Mouse (Mus musculus) CH12.LX (cell line): ENCODE data around the gene Zfp62. TPM values are rescaled to one million over a fixed set of nuclear protein-coding genes. Genes with fewer than 3 reads are reported as not detected.

ENCODE experiments used
- DNase-seq: peaks from one replicate; pipeline ENCODE4 v3.0.0-alpha.2; 2013; ENCODE audit errors: extremely low read depth
- H3K27ac ChIP-seq: 2 replicates; pipeline ENCODE4 v1.5.1; 2012; ENCODE audit warnings: low read depth, mild to moderate bottlenecking, control low read depth, moderate library complexity; ENCODE audit not compliant: insufficient read depth
- H3K27me3 ChIP-seq: replicated peaks from 2 replicates; pipeline ENCODE3; 2012; ENCODE audit warnings: inconsistent platforms
- H3K36me3 ChIP-seq, 2 experiments: replicated peaks in 1 of 2; 2 replicates each; pipeline versions ENCODE3 to v1.6.1; 2012; ENCODE audit warnings: inconsistent platforms in 1 of 2, low read length in 1 of 2, mild to moderate bottlenecking in 1 of 2, mixed read lengths in 1 of 2, moderate library complexity in 1 of 2; ENCODE audit not compliant: control insufficient read depth in 1 of 2, insufficient read depth in 1 of 2
- H3K4me1 ChIP-seq, 2 experiments: 2 replicates each; pipeline ENCODE4 v1.6.1; 2012; ENCODE audit warnings: inconsistent platforms in 1 of 2, moderate library complexity in 1 of 2; ENCODE audit not compliant: insufficient read depth in 2 of 2, control insufficient read depth in 1 of 2
- H3K4me2 ChIP-seq: 2 replicates; pipeline ENCODE4 v1.6.1; 2012; ENCODE audit warnings: low read depth, mild to moderate bottlenecking, control low read depth; ENCODE audit not compliant: poor library complexity, insufficient read depth, severe bottlenecking
- H3K4me3 ChIP-seq, 3 experiments: fragments of 150-350 bp in 1 of 3; sonication (generic) in 1 of 3; replicated peaks in 1 of 3; 2 replicates each; pipeline versions ENCODE3 to v1.5.1; 2011 to 2012; ENCODE audit warnings: low read depth in 2 of 3, low read length in 2 of 3, mild to moderate bottlenecking in 2 of 3, moderate library complexity in 2 of 3, control low read depth in 1 of 3, improper control_type of control experiment in 1 of 3, inconsistent platforms in 1 of 3, mixed read lengths in 1 of 3; ENCODE audit not compliant: poor library complexity in 1 of 3
- H3K79me2 ChIP-seq: replicated peaks from 2 replicates; pipeline ENCODE4 v1.6.1; 2012; ENCODE audit warnings: mild to moderate bottlenecking, moderate library complexity; ENCODE audit not compliant: control insufficient read depth, poor library complexity, insufficient read depth, severe bottlenecking; ENCODE audit errors: extremely low read depth
- H3K9ac ChIP-seq: 2 replicates; pipeline ENCODE4 v1.6.1; 2012; ENCODE audit warnings: low read depth, mild to moderate bottlenecking, control low read depth, moderate library complexity; ENCODE audit not compliant: insufficient read depth
- H3K9me3 ChIP-seq: replicated peaks from 2 replicates; pipeline ENCODE3; 2012; ENCODE audit warnings: low read length, inconsistent platforms, mixed read lengths
- BHLHE40 ChIP-seq: IDR thresholded peaks from 2 replicates; pipeline ENCODE4 v1.6.1; 2011; ENCODE audit warnings: mild to moderate bottlenecking, low read depth, low read length, improper control_type of control experiment
- CHD1 ChIP-seq: IDR thresholded peaks from 2 replicates; pipeline ENCODE4 v1.6.1; 2012; ENCODE audit warnings: low read depth, low read length, improper control_type of control experiment, inconsistent platforms
- CHD2 ChIP-seq: IDR thresholded peaks from 2 replicates; pipeline ENCODE4 v1.6.1; 2011; ENCODE audit warnings: low read length, improper control_type of control experiment
- CTCF ChIP-seq, 2 experiments: IDR thresholded peaks in 1 of 2; conservative IDR thresholded peaks in 1 of 2; 2 replicates each; pipeline ENCODE4 v1.5.1; 2011 to 2012; ENCODE audit warnings: low read depth in 2 of 2, low read length in 2 of 2, improper control_type of control experiment in 1 of 2, inconsistent platforms in 1 of 2, mild to moderate bottlenecking in 1 of 2, moderate library complexity in 1 of 2
- E2F4 ChIP-seq: IDR thresholded peaks from 2 replicates; pipeline ENCODE4 v1.6.1; 2011; ENCODE audit warnings: low read depth, low read length, improper control_type of control experiment; ENCODE audit not compliant: insufficient replicate concordance
- ELF1 ChIP-seq: IDR thresholded peaks from 2 replicates; pipeline ENCODE4 v1.6.1; 2014; ENCODE audit warnings: low read depth, mild to moderate bottlenecking, inconsistent platforms, low read length, improper control_type of control experiment
- EP300 ChIP-seq: IDR thresholded peaks from 2 replicates; pipeline ENCODE4 v1.6.1; 2011; ENCODE audit warnings: low read length, improper control_type of control experiment
- ETS1 ChIP-seq: conservative IDR thresholded peaks from 2 replicates; pipeline ENCODE4 v1.6.1; 2012; ENCODE audit warnings: low read depth, mild to moderate bottlenecking, inconsistent platforms, low read length, improper control_type of control experiment, moderate library complexity
- GABPA ChIP-seq: IDR thresholded peaks from 2 replicates; pipeline ENCODE4 v1.6.1; 2012; ENCODE audit warnings: low read depth, low read length, improper control_type of control experiment, inconsistent platforms; ENCODE audit not compliant: insufficient replicate concordance
- HCFC1 ChIP-seq: IDR thresholded peaks from 2 replicates; pipeline ENCODE4 v1.6.1; 2012; ENCODE audit warnings: low read depth, mild to moderate bottlenecking, inconsistent platforms, low read length, improper control_type of control experiment
- IRF4 ChIP-seq: IDR thresholded peaks from 2 replicates; pipeline ENCODE4 v1.6.1; 2014; ENCODE audit warnings: low read depth, mild to moderate bottlenecking, inconsistent platforms, low read length, improper control_type of control experiment
- JUN ChIP-seq: IDR thresholded peaks from 2 replicates; pipeline ENCODE4 v1.6.1; 2011; ENCODE audit warnings: low read depth, mild to moderate bottlenecking, low read length, improper control_type of control experiment, moderate library complexity; ENCODE audit not compliant: insufficient read depth
- JUND ChIP-seq: conservative IDR thresholded peaks from 2 replicates; pipeline ENCODE4 v1.6.1; 2011; ENCODE audit warnings: low read depth, low read length, improper control_type of control experiment
- KAT2A ChIP-seq: IDR thresholded peaks from 2 replicates; pipeline ENCODE4 v1.6.1; 2012; ENCODE audit warnings: low read length, improper control_type of control experiment, inconsistent platforms; ENCODE audit not compliant: insufficient replicate concordance
- MAFK ChIP-seq: IDR thresholded peaks from 2 replicates; pipeline ENCODE4 v1.6.1; 2011; ENCODE audit warnings: low read length, improper control_type of control experiment; ENCODE audit not compliant: insufficient replicate concordance
- MAX ChIP-seq: IDR thresholded peaks from 2 replicates; pipeline ENCODE4 v1.6.1; 2011; ENCODE audit warnings: low read length, improper control_type of control experiment
- MAZ ChIP-seq: IDR thresholded peaks from 2 replicates; pipeline ENCODE4 v1.6.1; 2012; ENCODE audit warnings: low read depth, mild to moderate bottlenecking, inconsistent platforms, low read length, improper control_type of control experiment, moderate library complexity
- MEF2A ChIP-seq: IDR thresholded peaks from 2 replicates; pipeline ENCODE4 v1.6.1; 2014; ENCODE audit warnings: low read depth, mild to moderate bottlenecking, inconsistent platforms, low read length, improper control_type of control experiment, borderline replicate concordance
- MXI1 ChIP-seq: IDR thresholded peaks from 2 replicates; pipeline ENCODE4 v1.6.1; 2011; ENCODE audit warnings: mild to moderate bottlenecking, low read depth, low read length, improper control_type of control experiment
- MYC ChIP-seq: IDR thresholded peaks from 2 replicates; pipeline ENCODE4 v1.6.1; 2011; ENCODE audit warnings: low read depth, mild to moderate bottlenecking, improper control_type of control experiment, low read length
- NELFE ChIP-seq: IDR thresholded peaks from 2 replicates; pipeline ENCODE4 v1.6.1; 2011; ENCODE audit warnings: low read depth, low read length, improper control_type of control experiment
- NRF1 ChIP-seq: IDR thresholded peaks from 2 replicates; pipeline ENCODE4 v1.6.1; 2014; ENCODE audit warnings: low read depth, mild to moderate bottlenecking, inconsistent platforms, low read length, improper control_type of control experiment, moderate library complexity
- PAX5 ChIP-seq: IDR thresholded peaks from 2 replicates; pipeline ENCODE4 v1.6.1; 2012; ENCODE audit warnings: low read length, inconsistent platforms, mixed read lengths
- POLR2A ChIP-seq: IDR thresholded peaks from 2 replicates; pipeline ENCODE4 v1.6.1; 2011; ENCODE audit warnings: low read depth, mild to moderate bottlenecking, improper control_type of control experiment, low read length
- POLR2AphosphoS2 ChIP-seq: IDR thresholded peaks from 2 replicates; pipeline ENCODE4 v1.6.1; 2011; ENCODE audit warnings: low read depth, low read length, improper control_type of control experiment
- RAD21 ChIP-seq: IDR thresholded peaks from 2 replicates; pipeline ENCODE4 v1.6.1; 2011; ENCODE audit warnings: low read depth, mild to moderate bottlenecking, low read length, improper control_type of control experiment, moderate library complexity
- RCOR1 ChIP-seq: conservative IDR thresholded peaks from 2 replicates; pipeline ENCODE4 v1.6.1; 2012; ENCODE audit warnings: low read depth, mild to moderate bottlenecking, inconsistent platforms, low read length, improper control_type of control experiment
- SIN3A ChIP-seq: IDR thresholded peaks from 2 replicates; pipeline ENCODE4 v1.6.1; 2012; ENCODE audit warnings: low read length, improper control_type of control experiment, inconsistent platforms
- SMC3 ChIP-seq: IDR thresholded peaks from 2 replicates; pipeline ENCODE4 v1.6.1; 2011; ENCODE audit warnings: low read depth, low read length, improper control_type of control experiment
- TBP ChIP-seq: conservative IDR thresholded peaks from 2 replicates; pipeline ENCODE4 v1.6.1; 2011; ENCODE audit warnings: low read depth, low read length, improper control_type of control experiment
- TCF12 ChIP-seq: IDR thresholded peaks from 2 replicates; pipeline ENCODE4 v1.6.1; 2014; ENCODE audit warnings: low read depth, mild to moderate bottlenecking, inconsistent platforms, low read length, improper control_type of control experiment
- UBTF ChIP-seq: IDR thresholded peaks from 2 replicates; pipeline ENCODE4 v1.6.1; 2012; ENCODE audit warnings: low read depth, mild to moderate bottlenecking, inconsistent platforms, low read length, improper control_type of control experiment, moderate library complexity
- USF1 ChIP-seq: IDR thresholded peaks from 2 replicates; pipeline ENCODE4 v1.6.1; 2014; ENCODE audit warnings: low read depth, mild to moderate bottlenecking, inconsistent platforms, low read length, improper control_type of control experiment
- USF2 ChIP-seq: conservative IDR thresholded peaks from 2 replicates; pipeline ENCODE4 v1.6.1; 2011; ENCODE audit warnings: low read depth, low read length, improper control_type of control experiment
- ZC3H11A ChIP-seq: IDR thresholded peaks from 2 replicates; pipeline ENCODE4 v1.6.1; 2012; ENCODE audit warnings: low read depth, mild to moderate bottlenecking, inconsistent platforms, low read length, improper control_type of control experiment
- ZKSCAN1 ChIP-seq: IDR thresholded peaks from 2 replicates; pipeline ENCODE4 v1.6.1; 2012; ENCODE audit warnings: low read depth, inconsistent platforms, low read length, improper control_type of control experiment, borderline replicate concordance
- ZMIZ1 ChIP-seq: IDR thresholded peaks from 2 replicates; pipeline ENCODE4 v1.6.1; 2012; ENCODE audit warnings: low read depth, mild to moderate bottlenecking, inconsistent platforms, low read length, improper control_type of control experiment
- ZNF384 ChIP-seq: IDR thresholded peaks from 2 replicates; pipeline ENCODE4 v1.6.1; 2012; ENCODE audit warnings: low read depth, low read length, improper control_type of control experiment, inconsistent platforms
- dilution Hi-C: fragments of 300-500 bp; cut with MboI; formaldehyde crosslinking; loops from 2 replicates; pipeline ENCODE4 v1.14.3; 2020; ENCODE audit warnings: low sequenced_read_pairs; ENCODE audit not compliant: extremely low pct_unique_long_range_greater_than_20kb, extremely low pct_ligation_motif_present
- in situ Hi-C: fragments of 300-500 bp; cut with MboI; formaldehyde crosslinking; loops from 3 replicates; pipeline ENCODE4 v1.14.3; 2019; ENCODE audit warnings: low sequenced_read_pairs, low pct_ligation_motif_present, low pct_unique_long_range_greater_than_20kb, mixed read lengths
- polyA plus RNA-seq: library from polyadenylated mRNA; unstranded; fragments of >175 nt; gene quantifications from 2 replicates; pipeline ENCODE4 v1.2.1, GENCODE M21; 2012; ENCODE audit warnings: low read depth; ENCODE audit not compliant: insufficient read length
- total RNA-seq, 2 experiments: library from RNA; depleted of rRNA; stranded (reverse); fragments of 300-350 nt in 1 of 2; fragments of >200 nt in 1 of 2; gene quantifications; 2 replicates each; pipeline ENCODE4 v1.2.3; 2012 to 2014

Gene Zfp62
- total and polyA plus RNA-seq, 3 experiments = 22.6 to 38.7 (median 25.3) TPM

- peak overlapping the region; percentile 5; the same call in 1 of the 2 replicates for H3K27ac ChIP-seq
- in situ Hi-C loops (loop anchor here (25.0 kb wide), 1 partner anchor 139 kb away; the partner anchor contains the start of gene Olfr1396), dilution Hi-C loops (no loop called here)
- no peak for TF ChIP-seq BHLHE40
- TF ChIP-seq UBTF = no peak
- no peak for TF ChIP-seq MAFK
- no peak for TF ChIP-seq POLR2A
- no peak for TF ChIP-seq RAD21
- TF ChIP-seq GABPA = no peak
- no peak for TF ChIP-seq CHD2
- TF ChIP-seq MAZ = 0 out of 2 replicates have a peak, but pooled peaks have one; percentile 46
- TF ChIP-seq JUN = no peak
- TF ChIP-seq NELFE = no peak
- TF ChIP-seq KAT2A = 0 out of 2 replicates have a peak, but pooled peaks have one; percentile 30
- TF ChIP-seq NRF1 = no peak
- peak; percentile 45; the same call in 1 of the 2 replicates for TF ChIP-seq ZMIZ1
- TF ChIP-seq MXI1 = peak; percentile 51; the same call in 1 of the 2 replicates
- no peak for TF ChIP-seq PAX5
- TF ChIP-seq MYC = no peak
- TF ChIP-seq IRF4 = no peak
- no peak for TF ChIP-seq HCFC1
- no peak for TF ChIP-seq USF2
- TF ChIP-seq ZKSCAN1 = no peak
- TF ChIP-seq RCOR1 = 0 out of 2 replicates have a peak, but pooled peaks have one; percentile 42
- TF ChIP-seq MAX = 0 out of 2 replicates have a peak, but pooled peaks have one; percentile 27
- TF ChIP-seq ETS1 = no peak
- no peak for TF ChIP-seq SMC3
- TF ChIP-seq TBP = no peak
- TF ChIP-seq SIN3A = 0 out of 2 replicates have a peak, but pooled peaks have one; percentile 43
- TF ChIP-seq ELF1 = no peak
- TF ChIP-seq USF1 = no peak
- no peak for TF ChIP-seq CTCF (conservative IDR thresholded peaks at IDR 0.05 in 1 of 2, IDR thresholded peaks at IDR 0.05 in 1 of 2; ENCODE audit: low read depth in 2 of 2, low read length in 2 of 2)
- no peak for TF ChIP-seq E2F4
- TF ChIP-seq CHD1 = peak; percentile 84; the same call in 1 of the 2 replicates
- TF ChIP-seq JUND = no peak
- no peak for TF ChIP-seq ZNF384
- TF ChIP-seq EP300 = peak; percentile 32; the same call in 1 of the 2 replicates
- TF ChIP-seq POLR2AphosphoS2 = no peak
- TF ChIP-seq MEF2A = no peak
- 0 out of 2 replicates have a peak, but pooled peaks have one; percentile 17 for TF ChIP-seq TCF12
- no peak for TF ChIP-seq ZC3H11A
- H3K4me2 ChIP-seq = peak overlapping the region; percentile 55
- H3K9ac ChIP-seq = peak overlapping the region; percentile 83
- no peaks in the 10 kb centered on the region for H3K27me3 ChIP-seq
- no peak for DNase-seq
- H3K36me3 ChIP-seq = peaks cover 30 to 48% of the 10 kb centered on the region in 2 experiments
- H3K4me1 ChIP-seq = peaks cover 13 to 76% of the 10 kb centered on the region in 2 experiments
- H3K4me3 ChIP-seq = peak overlapping the region; percentile 56 to 79 (median 72)
- H3K79me2 ChIP-seq = peaks cover 68% of the 10 kb centered on the region
- no peaks in the 10 kb centered on the region for H3K9me3 ChIP-seq
These were observed 48.3 kb downstream of the Zfp62 start for GRCm38 (mm10) chr11:49251380-49251761.
